Mouse (Mus musculus) forebrain, embryonic 16.5 days (tissue): ENCODE data around the gene Ubp1. TPM values are rescaled to one million over a fixed set of nuclear protein-coding genes. Genes with fewer than 3 reads are reported as not detected.

Experiments used
- ATAC-seq: fragments of 200-750 bp; cut with Nextera tagmentation; 2 replicates; pipeline ENCODE4 v1.8.0; 2017; ENCODE audit warnings: mild to moderate bottlenecking, moderate library complexity
- H3K27ac ChIP-seq: fragments of 300-500 bp; sonication (generic); 2 replicates; pipeline ENCODE4 v1.5.1; 2014; ENCODE audit warnings: low read length, control low read depth
- H3K27me3 ChIP-seq: fragments of 300-500 bp; sonication (generic); replicated peaks from 2 replicates; pipeline ENCODE4 v1.6.1; 2014; ENCODE audit warnings: low read length; ENCODE audit not compliant: control insufficient read depth, insufficient read depth
- H3K36me3 ChIP-seq: fragments of 300-500 bp; sonication (generic); 2 replicates; pipeline ENCODE4 v1.6.1; 2014; ENCODE audit not compliant: control insufficient read depth, insufficient read depth
- H3K4me1 ChIP-seq: fragments of 300-500 bp; sonication (generic); replicated peaks from 2 replicates; pipeline ENCODE4 v1.6.1; 2014; ENCODE audit warnings: low read length; ENCODE audit not compliant: control insufficient read depth, insufficient read depth
- H3K4me2 ChIP-seq: fragments of 300-500 bp; sonication (generic); 2 replicates; pipeline ENCODE4 v1.6.1; 2014; ENCODE audit warnings: mild to moderate bottlenecking, low read length, control low read depth
- H3K4me3 ChIP-seq: fragments of 300-500 bp; sonication (generic); replicated peaks from 2 replicates; pipeline ENCODE4 v1.5.1; 2014; ENCODE audit warnings: mild to moderate bottlenecking, low read length, control low read depth
- H3K9ac ChIP-seq: fragments of 300-500 bp; sonication (generic); replicated peaks from 2 replicates; pipeline ENCODE4 v1.6.1; 2014; ENCODE audit warnings: low read depth, low read length, control low read depth
- H3K9me3 ChIP-seq: fragments of 300-500 bp; sonication (generic); 2 replicates; pipeline ENCODE4 v1.6.1; 2016; ENCODE audit warnings: low read length; ENCODE audit not compliant: control insufficient read depth
- WGBS: fragments of 180-500 bp; shearing (Covaris S2); extraction: QIAGEN DNeasy Blood & Tissue Kit; methylation state at CpG from one replicate; pipeline ENCODE4 v1.1.7; 2014; 5-methylcytosine and 5-hydroxymethylcytosine counted together
- polyA plus RNA-seq: library from polyadenylated mRNA; unstranded; fragments of >200 nt; fragmentation: Nextera tagmentation; extraction: Ambion mirVana; gene quantifications from 2 replicates; pipeline ENCODE4 v1.2.1, GENCODE M21; 2015

The Ubp1 gene
- polyA plus RNA-seq, 1 experiment from 2014 or later: 35.6 TPM

- Histone ChIP-seq H3K4me2 (no peak overlapping the region), H3K36me3 (peaks cover 38% of the 10 kb centered on the region), H3K27ac (no peak overlapping the region), H3K4me3 (no peak overlapping the region), H3K27me3 (no peaks in the 10 kb centered on the region), H3K4me1 (peaks cover 7% of the 10 kb centered on the region), H3K9ac (no peak overlapping the region), H3K9me3 (no peaks in the 10 kb centered on the region)
- WGBS: 90% methylated on average over 10 of the region's 10 CpGs
- no peak for ATAC-seq
Measured at GRCm38 (mm10) chr9:113976264-113976663, 45.5 kb downstream of the Ubp1 start.

- ATAC-seq: no peak
- Histone ChIP-seq H3K4me3 (no peak overlapping the region), H3K36me3 (peaks cover 36% of the 10 kb centered on the region)
Measured at GRCm38 (mm10) chr9:113977225-113977840, 46.6 kb downstream of the Ubp1 start.

GRCm38 (mm10) chr9:113978656-113979055 is 47.9 kb downstream of the Ubp1 start:
- H3K9me3 ChIP-seq: no peaks in the 10 kb centered on the region
- WGBS: 83% methylated on average over 7 of the region's 7 CpGs
- peaks cover 29% of the 10 kb centered on the region for H3K36me3 ChIP-seq
- ATAC-seq: no peak
- H3K9ac ChIP-seq: no peak overlapping the region
- H3K4me2 ChIP-seq: no peak overlapping the region
- no peak overlapping the region for H3K27ac ChIP-seq
- H3K4me3 ChIP-seq: no peak overlapping the region
- no peaks in the 10 kb centered on the region for H3K27me3 ChIP-seq
- H3K4me1 ChIP-seq: peaks cover 11% of the 10 kb centered on the region

More at GRCm38 (mm10) chr9:113977225-113977840, 46.6 kb downstream of the Ubp1 start:
- 84% methylated on average over 11 of the region's 11 CpGs for WGBS
- peaks cover 11% of the 10 kb centered on the region for H3K4me1 ChIP-seq
- no peak overlapping the region for H3K4me2 ChIP-seq
- no peaks in the 10 kb centered on the region for H3K9me3 ChIP-seq
- no peak overlapping the region for H3K27ac ChIP-seq
- no peak overlapping the region for H3K9ac ChIP-seq
- H3K27me3 ChIP-seq: no peaks in the 10 kb centered on the region

- H3K9ac ChIP-seq: no peak overlapping the region
- H3K27ac ChIP-seq: no peak overlapping the region
- H3K36me3 ChIP-seq: peaks cover 26% of the 10 kb centered on the region
- no peak for ATAC-seq
- H3K4me1 ChIP-seq: peaks cover 11% of the 10 kb centered on the region
- no peaks in the 10 kb centered on the region for H3K9me3 ChIP-seq
- WGBS: 94% methylated on average over 13 of the region's 13 CpGs
- no peak overlapping the region for H3K4me3 ChIP-seq
- no peaks in the 10 kb centered on the region for H3K27me3 ChIP-seq
- no peak overlapping the region for H3K4me2 ChIP-seq
Measured at GRCm38 (mm10) chr9:113979356-113979755, 48.6 kb downstream of the Ubp1 start.

GRCm38 (mm10) chr9:113981099-113981880 is 50.6 kb downstream of the Ubp1 start:
- no peak overlapping the region for H3K4me2 ChIP-seq
- no peak overlapping the region for H3K9ac ChIP-seq
- H3K9me3 ChIP-seq: no peaks in the 10 kb centered on the region
- H3K27ac ChIP-seq: peak overlapping the region; percentile 57
- WGBS: 33% methylated on average over 16 of the region's 16 CpGs
- H3K27me3 ChIP-seq: no peaks in the 10 kb centered on the region
- peak; percentile 84 for ATAC-seq
- peaks cover 17% of the 10 kb centered on the region; the same call in 1 of the 2 replicates for H3K36me3 ChIP-seq
- no peak overlapping the region for H3K4me3 ChIP-seq
- H3K4me1 ChIP-seq: peaks cover 11% of the 10 kb centered on the region

GRCm38 (mm10) chr9:113982451-113982850 is 51.7 kb downstream of the Ubp1 start:
- Histone ChIP-seq H3K4me2 (no peak overlapping the region), H3K9ac (no peak overlapping the region), H3K27ac (no peak overlapping the region), H3K4me1 (peaks cover 11% of the 10 kb centered on the region), H3K27me3 (no peaks in the 10 kb centered on the region), H3K4me3 (no peak overlapping the region), H3K36me3 (peaks cover 8% of the 10 kb centered on the region; the same call in 1 of the 2 replicates), H3K9me3 (no peaks in the 10 kb centered on the region)
- 94% methylated on average over 2 of the region's 2 CpGs for WGBS
- ATAC-seq: no peak

- ATAC-seq: no peak
- no peak overlapping the region for H3K9ac ChIP-seq
- peaks cover 11% of the 10 kb centered on the region for H3K4me1 ChIP-seq
- H3K4me3 ChIP-seq: no peak overlapping the region
- no peaks in the 10 kb centered on the region for H3K27me3 ChIP-seq
- no peak overlapping the region for H3K4me2 ChIP-seq
- 85% methylated on average over 11 of the region's 11 CpGs for WGBS
- no peaks in the 10 kb centered on the region for H3K9me3 ChIP-seq
- H3K27ac ChIP-seq: no peak overlapping the region
- peaks cover 6% of the 10 kb centered on the region; the same call in 1 of the 2 replicates for H3K36me3 ChIP-seq
Measured at GRCm38 (mm10) chr9:113982883-113983670, 52.3 kb downstream of the Ubp1 start.

GRCm38 (mm10) chr9:113984946-113985620 is 54.3 kb downstream of the Ubp1 start:
- H3K27ac ChIP-seq: no peak overlapping the region
- no peak overlapping the region for H3K4me3 ChIP-seq
- H3K9me3 ChIP-seq: no peaks in the 10 kb centered on the region
- no peak overlapping the region for H3K9ac ChIP-seq
- H3K27me3 ChIP-seq: no peaks in the 10 kb centered on the region
- no peak for ATAC-seq
- no peak overlapping the region for H3K4me2 ChIP-seq
- 87% methylated on average over 13 of the region's 13 CpGs for WGBS
- H3K4me1 ChIP-seq: peaks cover 11% of the 10 kb centered on the region
- H3K36me3 ChIP-seq: no peaks in the 10 kb centered on the region
